Mouse (Mus musculus): ENCODE data around the gene Abcc4. TPM values are rescaled to one million over a fixed set of nuclear protein-coding genes. Genes with fewer than 3 reads are reported as not detected.

Gene Abcc4
- total RNA-seq, 2 experiments from 2014 or later, result 7.7 to 9.2 TPM

DNA sequence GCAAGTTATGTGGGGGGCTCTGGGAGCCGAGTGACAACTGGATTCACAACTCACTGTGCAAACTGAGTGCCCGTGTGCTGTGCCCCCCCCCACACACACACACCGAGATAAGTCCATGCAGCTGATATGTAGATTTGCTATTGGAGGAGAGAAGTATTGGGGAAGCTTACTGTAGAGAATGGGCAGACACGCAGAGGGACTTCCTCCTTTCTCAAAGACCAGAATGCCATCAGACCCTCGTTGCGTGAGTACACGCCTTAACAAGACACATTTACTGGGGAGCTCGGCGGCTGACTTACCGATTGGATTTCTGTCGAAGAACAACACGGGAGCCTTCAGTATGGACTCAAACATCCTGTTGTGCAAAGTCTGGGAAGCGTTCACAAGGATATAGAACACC lies 111.6 kb downstream of the Abcc4 start:
- DNase-seq (ENCODE audit: extremely low spot score in 1 of 2, low spot score in 1 of 2), result no peak

DNA sequence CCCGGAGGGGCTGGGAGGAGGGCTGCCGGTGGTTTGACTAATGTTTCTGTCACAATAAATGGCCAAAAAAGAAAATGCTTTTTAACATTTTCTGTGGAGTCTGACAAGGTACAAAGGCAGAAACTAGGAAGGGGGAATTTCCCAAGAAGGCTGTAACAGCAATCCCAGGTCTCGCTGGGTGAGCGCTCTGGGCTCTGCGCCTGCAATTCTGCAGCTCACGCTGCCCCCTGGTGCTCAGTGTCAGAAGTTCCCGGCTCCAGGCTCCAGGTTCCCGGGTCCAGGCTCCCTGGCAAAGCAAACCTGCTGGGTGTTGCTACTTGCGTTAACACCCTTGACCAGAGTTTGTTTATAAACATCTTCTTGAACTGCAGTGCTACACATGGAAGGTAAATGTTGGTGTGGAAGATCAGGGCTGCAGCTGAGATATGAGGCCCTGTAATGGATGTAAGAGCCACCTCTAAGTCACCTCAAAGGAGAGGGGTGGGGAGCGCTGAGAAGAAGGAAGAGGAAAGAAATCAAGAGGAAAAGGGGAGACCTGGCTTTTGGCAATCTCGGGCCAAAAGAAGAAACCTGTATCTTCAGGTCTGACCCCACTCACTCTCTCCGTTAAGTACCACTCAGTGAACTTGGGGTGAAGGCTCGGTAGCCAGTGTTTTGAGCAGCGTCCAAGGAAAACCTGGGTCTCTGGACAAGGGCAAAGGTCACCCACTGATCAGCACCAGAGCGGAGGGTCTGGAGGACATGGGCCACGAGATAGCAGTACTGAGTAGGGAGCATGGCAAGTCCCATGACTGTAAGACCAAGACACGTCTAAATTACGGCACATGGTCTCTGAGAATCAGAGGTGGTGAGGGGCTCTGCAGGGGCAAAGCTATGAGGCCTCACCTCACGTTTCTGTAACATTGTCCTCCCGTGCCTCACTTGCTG lies 114.3 kb downstream of the Abcc4 start:
- peak; percentile 69 to 90 for DNase-seq (ENCODE audit: extremely low spot score in 1 of 2, low spot score in 1 of 2)

DNA sequence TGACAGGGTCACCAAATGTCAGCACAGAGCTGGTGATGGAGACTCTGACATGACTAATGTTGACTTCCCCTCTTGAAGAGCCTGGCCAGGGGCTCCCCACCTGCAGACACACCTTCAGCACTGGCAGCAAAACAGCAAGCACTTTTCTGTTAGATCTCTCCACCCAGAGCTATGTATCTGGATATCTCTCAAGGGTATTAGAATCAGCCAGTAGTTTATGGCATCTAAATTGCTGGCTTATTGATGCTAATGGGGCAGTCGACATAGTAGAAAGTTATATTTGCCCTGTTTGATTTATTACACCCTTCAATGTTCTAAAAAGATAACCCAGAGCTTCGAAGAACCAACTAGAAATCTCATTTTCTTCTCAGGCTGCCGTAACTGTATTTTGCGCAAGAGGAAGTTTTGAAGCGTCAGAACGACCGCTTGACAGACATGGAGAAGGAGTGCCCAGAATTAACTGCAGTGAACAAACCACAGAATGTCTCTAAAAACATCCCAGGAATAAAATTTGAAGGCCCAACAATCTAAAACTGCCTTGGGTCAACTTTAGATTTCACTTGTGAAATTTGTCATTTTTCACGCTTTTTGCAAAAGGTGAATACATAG lies 123.6 kb downstream of the Abcc4 start:
- no peak for DNase-seq (ENCODE audit: extremely low spot score in 1 of 2, low spot score in 1 of 2)

DNA sequence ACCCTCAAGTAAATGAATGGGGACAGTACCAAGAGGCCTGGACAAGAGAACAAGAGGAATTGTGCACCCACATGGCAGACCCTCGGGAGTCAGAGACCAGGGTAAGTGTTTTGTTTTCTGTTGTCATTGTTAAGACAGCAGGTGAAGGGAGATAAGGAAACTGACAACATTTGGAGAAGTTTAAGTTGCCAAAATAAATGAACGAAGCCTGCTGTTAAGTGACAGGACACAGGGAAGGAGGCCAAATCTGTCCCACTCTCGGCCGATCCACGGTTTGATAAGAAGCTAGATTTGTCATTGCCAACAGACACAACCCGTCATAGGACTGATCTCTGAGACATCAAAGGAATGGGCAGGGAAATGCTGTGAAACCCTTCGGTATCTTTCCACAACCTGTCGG lies 124.3 kb downstream of the Abcc4 start:
- no peak for DNase-seq (ENCODE audit: extremely low spot score in 1 of 2, low spot score in 1 of 2)

DNA sequence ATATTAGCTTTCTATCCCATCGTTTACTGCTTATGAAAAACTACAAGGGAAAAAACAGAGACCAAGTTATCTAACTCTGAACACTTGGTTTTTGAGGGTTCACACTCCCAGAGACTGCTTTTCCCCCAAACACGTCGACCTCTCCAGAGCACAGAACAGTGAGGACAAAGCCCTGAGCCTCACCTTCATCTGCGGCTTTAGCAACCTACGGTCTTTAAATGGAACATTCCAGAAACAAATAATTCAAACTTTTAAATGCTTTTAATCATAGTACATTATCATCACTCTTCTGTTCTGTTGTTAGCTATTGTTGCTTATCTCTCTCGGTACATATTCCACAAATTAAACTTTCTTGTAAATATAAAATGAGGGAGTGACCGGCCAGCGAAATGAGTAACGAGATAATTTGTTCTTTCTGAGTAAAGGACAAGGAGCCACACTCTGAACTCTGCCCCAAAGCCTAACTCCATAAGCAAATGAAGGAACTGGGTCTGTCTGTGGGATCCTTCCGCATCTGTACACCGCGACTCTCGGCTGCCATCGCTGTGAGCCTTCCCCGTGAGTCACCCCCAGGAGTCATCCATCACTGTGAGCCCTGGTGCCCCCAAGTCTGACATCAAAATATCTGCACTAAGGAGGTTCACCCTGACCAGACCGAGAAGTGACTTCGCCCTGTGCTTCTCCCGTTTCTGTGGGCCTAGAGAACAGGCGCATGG lies 126.8 kb downstream of the Abcc4 start:
- DNase-seq (ENCODE audit: extremely low spot score in 1 of 2, low spot score in 1 of 2), result no peak

DNA sequence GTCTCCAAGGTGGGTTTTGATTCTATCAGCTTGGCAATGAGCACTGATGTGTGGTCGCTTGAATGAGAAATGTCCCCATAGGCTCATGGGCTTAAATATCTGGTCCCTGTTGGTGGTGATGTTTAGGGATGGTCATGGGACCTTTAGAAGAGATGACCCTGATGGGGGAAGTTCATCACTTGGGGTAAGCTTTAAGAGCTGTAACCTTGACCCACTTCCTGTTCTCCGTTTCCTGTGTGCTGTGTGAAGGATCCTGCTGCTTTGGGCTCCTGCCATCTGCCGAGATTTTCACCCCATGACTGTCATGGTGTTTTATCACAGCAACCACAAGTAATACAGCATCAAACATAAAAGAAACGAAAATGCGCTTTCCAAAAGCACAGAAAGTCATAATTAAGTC lies 128.1 kb downstream of the Abcc4 start:
- no peak for DNase-seq (ENCODE audit: extremely low spot score in 1 of 2, low spot score in 1 of 2)

DNA sequence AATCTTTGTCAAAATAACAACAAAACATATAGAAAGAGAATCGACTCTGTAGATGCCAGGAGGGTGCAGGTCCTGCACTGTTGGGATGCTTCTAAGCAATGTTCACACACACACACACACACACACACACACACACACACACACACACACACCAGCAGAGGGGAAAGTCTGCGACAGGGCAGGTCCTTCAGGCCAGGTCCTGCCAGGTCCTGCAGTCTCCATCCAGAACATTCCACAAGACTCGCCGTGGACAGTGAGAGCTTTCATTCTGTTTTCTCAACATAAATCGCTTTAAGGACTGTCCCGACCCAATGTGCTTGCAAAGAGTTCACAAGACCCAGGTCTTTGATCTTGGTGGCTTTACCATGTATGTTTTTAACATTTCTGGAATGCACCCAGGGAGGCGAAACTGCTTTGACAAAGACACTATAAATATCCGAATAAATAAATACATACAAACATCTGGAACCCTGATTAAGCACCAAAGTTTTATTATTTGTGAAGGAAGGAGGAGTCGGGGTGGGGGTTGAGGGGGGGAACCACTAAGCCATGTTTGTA lies 133.3 kb downstream of the Abcc4 start:
- no peak for DNase-seq (ENCODE audit: extremely low spot score in 1 of 2, low spot score in 1 of 2)

DNA sequence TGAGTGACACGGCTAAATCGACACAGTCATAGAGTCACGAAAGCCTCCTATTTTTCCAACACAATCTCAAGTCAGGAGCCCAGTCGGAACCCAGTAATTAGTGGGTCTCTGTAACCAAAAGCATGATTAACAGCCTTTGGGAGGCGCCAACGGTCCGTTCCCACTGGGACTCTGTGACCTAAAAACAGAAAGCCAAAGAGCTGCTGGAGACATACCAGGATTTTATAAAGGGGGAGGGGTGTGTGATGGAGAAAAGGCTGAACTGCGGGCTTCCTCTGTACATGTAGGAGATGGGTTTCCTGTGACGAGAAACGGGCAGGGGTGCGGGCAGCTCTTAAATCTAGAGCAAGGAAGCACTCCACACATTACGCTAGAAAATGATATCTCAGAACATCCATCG lies 136.4 kb downstream of the Abcc4 start:
- DNase-seq (ENCODE audit: extremely low spot score in 1 of 2, low spot score in 1 of 2), result no peak

DNA sequence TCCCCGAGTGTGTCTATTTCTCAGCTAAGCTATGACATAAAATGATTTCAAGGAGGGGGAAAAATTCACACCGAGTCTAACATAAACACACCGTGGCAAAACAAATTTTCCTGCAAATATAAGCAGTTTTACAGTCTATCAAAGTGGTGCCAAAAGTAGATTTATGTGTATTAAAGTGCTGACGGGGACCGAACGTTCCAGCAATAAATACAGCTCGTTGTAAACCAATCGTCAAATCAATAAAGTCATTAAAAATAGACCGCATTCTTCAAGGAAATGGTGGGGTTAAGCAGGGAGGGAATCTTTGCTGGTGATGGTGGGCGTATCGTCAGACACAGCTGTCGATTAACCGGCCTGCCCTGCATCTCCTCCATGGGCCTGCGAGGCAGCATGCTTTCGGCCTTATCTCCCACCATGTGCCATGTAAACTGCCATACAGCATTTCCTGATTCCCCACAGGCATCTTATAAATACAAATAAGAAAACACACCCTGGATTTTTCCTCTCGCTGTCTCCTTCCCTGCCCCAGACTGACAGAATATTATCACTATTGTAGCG lies 137.8 kb downstream of the Abcc4 start:
- no peak for DNase-seq (ENCODE audit: extremely low spot score in 1 of 2, low spot score in 1 of 2)

DNA sequence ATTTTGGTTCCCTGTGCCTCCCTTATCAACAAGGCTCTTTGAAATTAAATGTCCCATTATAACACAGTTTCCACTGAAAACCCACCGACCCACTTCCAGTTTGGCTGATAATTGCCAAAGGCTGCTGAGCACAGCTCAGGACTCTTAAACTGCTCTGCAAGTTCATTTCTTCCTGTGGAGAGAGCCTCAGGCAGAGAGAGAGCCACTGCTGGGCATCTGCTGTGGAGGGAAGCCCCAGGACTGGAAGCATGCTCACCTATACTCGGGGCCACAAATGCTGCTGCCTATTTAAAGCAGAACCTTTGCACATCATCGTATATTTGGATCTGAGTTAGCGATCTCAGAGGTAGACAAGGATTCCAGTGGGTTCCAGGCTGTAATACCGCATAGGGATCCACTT lies 139.2 kb downstream of the Abcc4 start:
- DNase-seq (ENCODE audit: extremely low spot score in 1 of 2, low spot score in 1 of 2), result no peak

DNA sequence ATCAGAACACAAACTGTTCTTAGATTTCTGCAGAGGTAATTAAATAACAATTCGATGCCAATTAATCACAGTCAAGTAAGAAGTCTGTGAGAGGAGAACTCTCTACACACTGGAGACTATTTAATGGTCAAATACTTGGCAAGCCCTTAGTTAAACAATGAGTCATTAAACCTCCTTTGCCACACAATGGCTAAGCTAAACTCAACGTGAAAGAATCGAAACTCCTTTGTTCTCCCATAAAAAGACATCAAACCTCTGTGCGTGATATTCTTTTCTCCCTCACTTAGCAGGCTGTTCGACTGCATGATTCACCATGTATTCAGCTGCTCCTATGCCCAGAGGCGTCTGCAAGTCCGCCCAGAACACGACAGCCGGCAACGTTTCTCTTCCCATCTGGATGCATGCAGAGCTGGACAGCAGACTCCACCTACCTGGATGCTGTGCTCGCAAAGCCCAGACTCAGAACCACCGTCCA lies 139.8 kb downstream of the Abcc4 start:
- DNase-seq (ENCODE audit: extremely low spot score in 1 of 2, low spot score in 1 of 2), result peak; percentile 8 to 19

DNA sequence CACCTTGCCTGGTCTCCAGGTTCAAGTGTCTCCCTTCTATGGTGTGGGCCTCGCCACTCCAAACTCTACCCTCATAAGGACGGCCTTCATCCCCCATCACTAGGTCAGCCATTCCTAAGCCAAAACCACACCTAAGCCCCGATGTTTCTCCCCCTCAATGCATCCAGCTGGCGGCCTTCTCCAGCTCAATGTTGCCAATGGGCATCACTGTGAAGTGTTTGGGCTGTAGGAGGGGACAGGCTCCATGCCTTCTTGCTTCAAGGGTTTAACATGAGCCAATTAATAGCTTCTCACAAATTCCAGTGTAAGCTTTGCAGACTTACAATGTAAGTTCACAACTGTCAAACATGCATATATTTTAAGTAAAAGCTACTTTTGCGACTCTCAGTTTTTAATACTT lies 140.3 kb downstream of the Abcc4 start:
- DNase-seq (ENCODE audit: extremely low spot score in 1 of 2, low spot score in 1 of 2), result no peak

DNA sequence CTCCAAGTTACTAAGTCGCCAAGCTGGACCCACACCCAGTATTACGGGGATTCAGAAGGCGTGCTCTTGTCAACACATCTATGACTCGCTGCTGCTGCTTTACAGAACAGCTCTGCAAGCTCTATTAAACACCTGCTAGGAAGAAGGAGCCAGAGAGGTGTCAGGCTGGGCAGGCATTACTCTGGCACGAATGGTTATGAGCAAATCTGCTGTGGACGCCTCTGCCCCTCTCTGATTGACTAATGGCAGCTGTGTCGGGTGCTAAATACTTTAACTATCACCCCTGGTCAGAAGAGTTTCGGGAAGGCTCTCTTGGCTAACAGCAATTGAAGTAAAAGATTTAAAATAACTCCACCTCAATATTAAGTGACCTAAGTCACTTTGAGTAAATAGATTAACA lies 142.4 kb downstream of the Abcc4 start:
- no peak for DNase-seq (ENCODE audit: extremely low spot score in 1 of 2, low spot score in 1 of 2)

DNA sequence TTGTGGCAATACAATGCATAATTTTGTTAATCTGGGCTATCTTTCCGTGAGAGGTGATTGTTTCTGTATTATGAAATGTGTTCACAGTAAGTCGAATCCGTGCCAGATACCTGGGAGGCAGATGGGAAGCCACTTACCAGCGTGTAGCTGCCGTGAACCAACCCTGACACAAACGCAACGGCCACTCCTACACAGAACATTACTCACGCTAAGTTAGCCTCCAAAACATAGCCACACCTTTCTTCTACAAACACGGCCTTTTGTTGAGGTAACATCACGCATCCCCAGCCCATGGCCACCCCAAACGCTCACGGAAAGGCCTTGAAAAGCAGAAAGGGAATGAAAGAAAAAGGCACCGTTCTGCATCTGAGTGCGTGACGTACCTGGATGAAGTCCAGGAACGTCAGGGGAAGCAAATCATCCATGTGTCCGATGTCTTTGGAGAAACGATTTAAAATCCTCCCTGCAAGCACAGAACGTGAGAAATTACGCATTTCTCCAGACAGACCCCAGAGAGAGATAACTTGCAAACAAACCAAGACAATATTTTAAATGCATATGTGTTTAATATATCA lies 153.0 kb downstream of the Abcc4 start:
- no peak for DNase-seq (ENCODE audit: extremely low spot score in 1 of 2, low spot score in 1 of 2)

DNA sequence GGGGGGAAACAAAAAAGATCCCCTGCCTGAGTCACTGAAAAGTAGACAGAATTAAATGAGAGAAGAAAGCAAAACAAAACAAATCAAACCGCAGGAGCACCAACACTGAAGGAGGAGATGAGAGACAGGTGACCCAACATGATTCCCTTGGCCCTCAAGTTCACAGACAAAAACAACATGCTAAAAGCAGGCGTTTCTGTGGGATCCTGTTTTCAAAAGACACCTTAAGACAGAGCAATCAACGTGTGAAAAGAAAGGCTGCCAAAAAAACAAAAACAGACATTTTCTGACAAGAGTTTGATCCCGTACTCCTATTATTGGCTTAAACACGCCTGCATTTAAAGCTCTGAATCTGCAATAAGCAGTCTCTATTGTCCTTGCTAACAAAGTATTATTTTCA lies 153.6 kb downstream of the Abcc4 start:
- DNase-seq (ENCODE audit: extremely low spot score in 1 of 2, low spot score in 1 of 2), result no peak

DNA sequence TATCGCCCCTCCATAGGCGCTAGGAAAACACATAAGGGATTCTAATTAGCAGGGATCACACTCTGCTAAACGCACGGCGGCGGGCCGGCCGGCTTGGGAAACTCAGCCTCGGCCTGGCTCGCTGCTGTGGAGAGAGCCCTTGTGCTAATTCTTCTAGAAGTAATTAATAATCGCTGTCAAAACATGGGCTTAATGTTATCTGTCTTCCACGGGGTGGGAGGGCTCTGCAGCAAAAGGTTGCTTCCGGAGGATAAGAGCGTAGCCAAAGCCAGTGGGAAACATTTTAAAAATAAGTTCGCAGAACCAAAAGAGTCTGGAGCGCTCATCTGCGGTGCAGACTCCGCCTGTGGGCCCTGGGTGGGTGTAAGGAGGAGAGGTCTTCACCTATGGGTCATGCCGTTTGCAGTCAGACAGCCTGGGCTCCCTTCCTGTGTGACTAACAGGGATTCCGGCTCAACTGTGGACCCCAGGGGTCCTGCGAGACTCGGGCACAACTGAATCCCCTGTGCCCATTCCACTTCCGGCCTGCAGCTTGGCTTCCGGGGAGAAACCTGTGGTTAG lies 154.2 kb downstream of the Abcc4 start:
- DNase-seq (ENCODE audit: extremely low spot score in 1 of 2, low spot score in 1 of 2), result peak in 1 of 2 experiments; percentile 8

DNA sequence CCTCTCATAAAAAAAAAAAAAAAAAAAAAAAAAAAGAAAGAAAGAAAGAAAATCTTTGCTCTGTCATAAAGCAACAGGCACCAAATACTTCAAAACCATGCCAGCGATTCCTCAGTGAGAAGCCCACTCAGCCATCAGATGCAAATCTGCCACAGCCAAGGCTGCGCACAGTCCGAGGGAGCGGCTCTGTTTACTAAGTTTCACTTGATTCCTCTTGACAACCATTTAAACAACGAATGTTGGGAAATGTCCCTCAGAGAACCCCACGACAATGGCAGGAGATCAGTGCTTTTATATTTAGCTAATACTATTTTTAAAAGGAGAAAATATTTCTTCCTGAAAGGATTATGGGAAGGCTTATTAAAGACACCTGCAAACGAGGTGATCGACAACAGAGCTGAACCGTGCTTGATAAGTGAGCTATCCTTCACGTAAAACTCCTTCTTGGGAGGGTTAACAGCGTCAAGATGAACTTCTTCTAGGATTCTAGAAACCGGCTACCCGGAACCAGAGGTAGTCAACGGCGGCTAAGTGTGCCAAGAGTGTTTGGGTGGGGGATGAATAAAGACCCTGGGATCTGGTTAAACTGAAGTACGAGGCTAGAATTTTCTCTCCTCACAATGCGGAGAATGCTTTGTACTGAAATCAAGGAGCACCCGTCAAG lies 154.8 kb downstream of the Abcc4 start:
- no peak for DNase-seq (ENCODE audit: extremely low spot score in 1 of 2, low spot score in 1 of 2)

DNA sequence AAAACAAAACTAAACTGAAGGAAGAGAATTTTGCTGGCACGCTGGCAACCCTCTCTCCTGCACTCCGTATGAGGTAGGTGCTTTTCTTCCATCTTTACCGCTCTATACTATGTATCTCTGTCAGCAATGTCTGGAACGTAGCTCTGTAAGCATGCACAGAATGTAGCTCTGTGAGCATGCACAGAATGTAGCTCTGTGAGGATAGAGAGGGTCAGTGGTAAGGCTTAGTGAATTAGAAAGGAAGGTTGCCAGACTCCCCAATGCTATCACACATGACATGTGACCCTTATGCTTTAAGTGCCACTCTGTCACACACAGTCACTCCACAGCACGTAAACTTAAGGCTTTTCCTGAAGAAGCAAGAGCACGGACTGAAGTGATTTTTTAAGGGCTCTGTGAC lies 161.5 kb downstream of the Abcc4 start:
- DNase-seq (ENCODE audit: extremely low spot score in 1 of 2, low spot score in 1 of 2), result no peak

DNA sequence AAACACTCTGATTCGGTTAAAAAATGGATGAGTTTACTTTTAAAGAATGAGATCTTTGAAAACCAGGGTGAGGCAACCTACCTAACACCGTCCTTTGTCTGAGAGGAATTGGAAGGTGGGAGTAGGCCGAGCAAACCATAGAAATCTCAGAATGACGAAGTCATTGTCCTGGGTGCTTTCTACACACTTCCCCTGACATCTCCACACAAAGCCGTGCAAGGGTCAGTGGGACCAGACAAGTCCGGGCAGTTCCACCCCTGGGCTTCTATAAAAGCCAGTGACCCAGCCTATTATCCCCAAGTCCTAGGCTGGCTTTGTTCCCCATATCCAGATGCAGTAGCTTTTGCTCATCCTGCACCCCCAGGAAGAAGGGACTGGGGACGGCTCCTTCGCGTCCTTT lies 163.1 kb downstream of the Abcc4 start:
- DNase-seq (ENCODE audit: extremely low spot score in 1 of 2, low spot score in 1 of 2), result no peak
